Mouse (Mus musculus) ES-E14 (cell line): ENCODE measurements around the gene Abcf1. TPM values are rescaled to one million over a fixed set of nuclear protein-coding genes. Genes with fewer than 3 reads are reported as not detected.

Source experiments
- DNase-seq: peaks from one replicate; pipeline ENCODE4 v3.0.0-alpha.2; 2013; ENCODE audit warnings: low read depth, low spot score
- H3K27ac ChIP-seq: 2 replicates; pipeline ENCODE4 v1.5.1; 2012; ENCODE audit warnings: low read depth, mild to moderate bottlenecking, low read length, moderate library complexity, mixed read lengths; ENCODE audit not compliant: poor library complexity, insufficient read depth, severe bottlenecking
- H3K36me3 ChIP-seq: 2 replicates; pipeline ENCODE4 v1.6.1; 2012; ENCODE audit warnings: mild to moderate bottlenecking, low read length, moderate library complexity, mixed read lengths; ENCODE audit not compliant: control insufficient read depth, poor library complexity, insufficient read depth, severe bottlenecking
- H3K4me1 ChIP-seq, 2 experiments: fragments of 150-350 bp in 1 of 2; sonication (generic) in 1 of 2; 2 replicates each; pipeline ENCODE4 v1.6.1; 2012; ENCODE audit warnings: low read length in 2 of 2, mild to moderate bottlenecking in 1 of 2, mixed read lengths in 1 of 2; ENCODE audit not compliant: control insufficient read depth in 2 of 2, insufficient read depth in 2 of 2, poor library complexity in 1 of 2
- H3K4me3 ChIP-seq, 2 experiments: fragments of 150-350 bp in 1 of 2; sonication (generic) in 1 of 2; 2 replicates each; pipeline ENCODE4 v1.5.1; 2012; ENCODE audit warnings: low read length in 2 of 2, low read depth in 1 of 2, mild to moderate bottlenecking in 1 of 2, mixed read lengths in 1 of 2; ENCODE audit not compliant: insufficient read depth in 1 of 2, poor library complexity in 1 of 2, severe bottlenecking in 1 of 2
- H3K9ac ChIP-seq: 2 replicates; pipeline ENCODE4 v1.6.1; 2012; ENCODE audit warnings: low read depth, mild to moderate bottlenecking, low read length, mixed read lengths; ENCODE audit not compliant: poor library complexity, insufficient read depth, severe bottlenecking
- H3K9me3 ChIP-seq: fragments of 150-350 bp; sonication (generic); 2 replicates; pipeline ENCODE4 v1.6.1; 2012; ENCODE audit warnings: low read depth, mild to moderate bottlenecking, low read length; ENCODE audit not compliant: control insufficient read depth, insufficient read depth
- CHD2 ChIP-seq: IDR thresholded peaks from 2 replicates; pipeline ENCODE4 v1.6.1; 2014; ENCODE audit warnings: mild to moderate bottlenecking, low read depth, low read length, inconsistent platforms
- HCFC1 ChIP-seq: IDR thresholded peaks from 2 replicates; pipeline ENCODE4 v1.6.1; 2012; ENCODE audit warnings: low read length, inconsistent platforms, borderline replicate concordance; ENCODE audit not compliant: insufficient read depth
- MAFK ChIP-seq: IDR thresholded peaks from 2 replicates; pipeline ENCODE4 v1.6.1; 2014; ENCODE audit warnings: mild to moderate bottlenecking, low read depth, low read length, inconsistent platforms; ENCODE audit not compliant: insufficient read depth
- ZC3H11A ChIP-seq: IDR thresholded peaks from 2 replicates; pipeline ENCODE4 v1.6.1; 2012; ENCODE audit warnings: low read depth, mild to moderate bottlenecking, inconsistent platforms, low read length, borderline replicate concordance
- ZNF384 ChIP-seq: IDR thresholded peaks from 2 replicates; pipeline ENCODE4 v1.6.1; 2012; ENCODE audit warnings: low read depth, low read length, inconsistent platforms
- in situ Hi-C, 2 experiments: fragments of 600-800 bp; cut with MboI; formaldehyde crosslinking; loops; one replicate each; pipeline ENCODE4 v1.15.1; 2025; ENCODE audit warnings: low sequenced_read_pairs in 2 of 2, inconsistent platforms in 1 of 2; ENCODE audit not compliant: unreplicated experiment in 2 of 2
- total RNA-seq: library from RNA; depleted of rRNA; stranded (reverse); fragments of 300-350 nt; gene quantifications from 2 replicates; pipeline ENCODE4 v1.2.3, GENCODE M21; 2012

Gene Abcf1
- total RNA-seq, 1 experiment: 117 TPM

DNA sequence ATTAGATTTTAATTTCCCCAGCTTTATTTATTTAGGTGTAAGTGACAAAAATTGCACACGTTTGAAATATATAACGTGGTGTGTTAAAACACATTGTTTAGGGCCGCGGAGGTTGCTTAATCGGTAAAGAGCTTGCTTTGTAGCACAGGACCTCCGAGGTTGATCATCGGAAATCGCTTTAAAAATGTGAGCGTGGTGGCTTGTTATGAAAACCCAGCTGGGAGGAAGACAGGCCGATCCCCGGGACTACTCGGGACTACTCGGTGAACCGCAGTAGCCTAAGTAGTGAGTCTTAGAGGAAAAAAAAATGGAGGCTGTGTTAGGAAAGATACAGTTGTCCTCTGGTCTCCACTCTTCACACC is 25.3 kb upstream of the Abcf1 start:
- TF ChIP-seq CHD2 (no peak), ZC3H11A (no peak), ZNF384 (no peak), HCFC1 (no peak), MAFK (no peak)

GRCm38 (mm10) chr17:35994175-35994878 is 24.8 kb upstream of the Abcf1 start:
- no peak for TF ChIP-seq CHD2
- no peak for TF ChIP-seq MAFK
- no peak for TF ChIP-seq ZNF384
- TF ChIP-seq ZC3H11A: no peak
- TF ChIP-seq HCFC1: no peak
- Histone ChIP-seq H3K27ac (no peak overlapping the region), H3K36me3 (no peaks in the 10 kb centered on the region), H3K9ac (peak overlapping the region; percentile 77), H3K4me3 (peak overlapping the region; percentile 74 to 93), H3K9me3 (no peaks in the 10 kb centered on the region), H3K4me1 (peaks cover 5 to 8% of the 10 kb centered on the region in 2 experiments)
- in situ Hi-C loops: loop anchor here (10.0 to 25.0 kb wide), 2 partner anchors 118 to 120 kb away; partner anchors contain the start of gene Gm19684 (in 1 of the 2)
- no peak for DNase-seq

More for the DNA sequence above, 25.3 kb upstream of the Abcf1 start:
- Histone ChIP-seq H3K4me1 (peaks cover 5 to 8% of the 10 kb centered on the region in 2 experiments), H3K36me3 (no peaks in the 10 kb centered on the region), H3K4me3 (peak overlapping the region; percentile 74 to 93), H3K9me3 (no peaks in the 10 kb centered on the region), H3K9ac (peak overlapping the region; percentile 77), H3K27ac (no peak overlapping the region)
- in situ Hi-C loops: loop anchor here (10.0 to 25.0 kb wide), 2 partner anchors 117 to 120 kb away; partner anchors contain the start of gene Gm19684 (in 1 of the 2)
- DNase-seq: no peak

DNA sequence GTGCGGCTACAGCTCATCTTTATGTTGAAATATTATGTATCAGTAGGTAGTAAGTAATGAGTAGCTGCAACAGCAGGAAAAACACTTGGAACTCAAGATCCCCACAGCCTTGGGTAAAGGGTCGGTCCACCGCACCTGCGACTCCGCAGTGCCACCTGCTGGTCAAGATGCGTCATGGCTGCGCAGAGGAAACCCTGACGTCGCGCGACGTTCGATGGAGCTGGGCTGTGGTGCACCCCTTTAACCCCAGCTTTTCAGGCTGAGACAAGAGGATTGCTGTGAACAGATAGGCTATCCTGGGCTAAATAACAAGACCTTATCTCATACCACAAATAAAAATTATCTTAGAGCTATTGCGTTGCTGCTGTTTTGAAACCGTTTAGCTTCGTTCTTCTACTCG is 24.1 kb upstream of the Abcf1 start:
- DNase-seq: peak; percentile 72
- TF ChIP-seq CHD2 (no peak), ZNF384 (no peak), HCFC1 (0 out of 2 replicates have a peak, but pooled peaks have one; percentile 39)
- peaks cover 5 to 8% of the 10 kb centered on the region in 2 experiments for H3K4me1 ChIP-seq
- H3K9ac ChIP-seq: no peak overlapping the region
- H3K36me3 ChIP-seq: peaks cover 4% of the 10 kb centered on the region
- in situ Hi-C loops: loop anchor here (10.0 to 25.0 kb wide), 2 partner anchors 119 to 121 kb away; partner anchors contain the start of gene Gm19684 (in 1 of the 2)
- no peak overlapping the region for H3K27ac ChIP-seq
- no peaks in the 10 kb centered on the region for H3K9me3 ChIP-seq
- H3K4me3 ChIP-seq: peak overlapping the region in 1 of 2 experiments; percentile 93; a peak in 2 of 4 replicates

GRCm38 (mm10) chr17:35991781-35992180 is 22.2 kb upstream of the Abcf1 start:
- Histone ChIP-seq H3K9me3 (no peaks in the 10 kb centered on the region), H3K9ac (peak overlapping the region; percentile 42; the same call in 1 of the 2 replicates), H3K4me3 (peak overlapping the region; percentile 25 to 48), H3K36me3 (peaks cover 21% of the 10 kb centered on the region), H3K27ac (no peak overlapping the region), H3K4me1 (peaks cover 3 to 4% of the 10 kb centered on the region in 2 experiments; a peak in 3 of 4 replicates)
- in situ Hi-C loops: loop anchor here (10.0 to 25.0 kb wide), 2 partner anchors 121 to 123 kb away; partner anchors contain the start of gene Gm19684 (in 1 of the 2)
- TF ChIP-seq ZC3H11A (no peak), HCFC1 (no peak), ZNF384 (no peak), CHD2 (no peak)
- no peak for DNase-seq
